Mouse (Mus musculus): ENCODE results near the gene Cgnl1.

The Cgnl1 gene

GRCm38 (mm10) chr9:71766306-71766705 lies 5.1 kb downstream of the Cgnl1 start:
- peak; percentile 41 for DNase-seq

- DNase-seq: no peak
These were observed 6.9 kb downstream of the Cgnl1 start for GRCm38 (mm10) chr9:71764551-71764950.

GRCm38 (mm10) chr9:71763273-71763672 lies 8.1 kb downstream of the Cgnl1 start:
- peak; percentile 27 for DNase-seq

- no peak for DNase-seq
These were observed 9.7 kb downstream of the Cgnl1 start for GRCm38 (mm10) chr9:71761663-71762062.

- no peak for DNase-seq
These were observed 10.8 kb downstream of the Cgnl1 start for GRCm38 (mm10) chr9:71760518-71761141.

- DNase-seq: peak; percentile 57
These were observed 11.5 kb downstream of the Cgnl1 start for GRCm38 (mm10) chr9:71759893-71760292.

GRCm38 (mm10) chr9:71757386-71757785 lies 14.0 kb downstream of the Cgnl1 start:
- no peak for DNase-seq

GRCm38 (mm10) chr9:71756916-71757315 lies 14.5 kb downstream of the Cgnl1 start:
- DNase-seq: peak; percentile 44

GRCm38 (mm10) chr9:71753981-71754380 lies 17.4 kb downstream of the Cgnl1 start:
- no peak for DNase-seq

GRCm38 (mm10) chr9:71753529-71753928 lies 17.9 kb downstream of the Cgnl1 start:
- DNase-seq: no peak

- DNase-seq: no peak
These were observed 18.3 kb downstream of the Cgnl1 start for GRCm38 (mm10) chr9:71753117-71753516.

- peak; percentile 35 for DNase-seq
These were observed 21.3 kb downstream of the Cgnl1 start for GRCm38 (mm10) chr9:71750015-71750672.

GRCm38 (mm10) chr9:71746405-71746804 lies 25.0 kb downstream of the Cgnl1 start:
- no peak for DNase-seq

- DNase-seq: peak; percentile 83
These were observed 33.1 kb downstream of the Cgnl1 start for GRCm38 (mm10) chr9:71738081-71738930.

- DNase-seq: peak; percentile 44
These were observed 34.0 kb downstream of the Cgnl1 start for GRCm38 (mm10) chr9:71737257-71738023.

GRCm38 (mm10) chr9:71735886-71736285 lies 35.5 kb downstream of the Cgnl1 start:
- DNase-seq: peak; percentile 43

GRCm38 (mm10) chr9:71733559-71733958 lies 37.8 kb downstream of the Cgnl1 start:
- no peak for DNase-seq

- no peak for DNase-seq
These were observed 42.5 kb downstream of the Cgnl1 start for GRCm38 (mm10) chr9:71728822-71729311.

- DNase-seq: peak; percentile 28
These were observed 44.2 kb downstream of the Cgnl1 start for GRCm38 (mm10) chr9:71727233-71727632.

- peak; percentile 93 for DNase-seq
These were observed 45.3 kb downstream of the Cgnl1 start for GRCm38 (mm10) chr9:71726121-71726520.

- no peak for DNase-seq
These were observed 49.0 kb downstream of the Cgnl1 start for GRCm38 (mm10) chr9:71722366-71722765.

- DNase-seq: peak; percentile 53
These were observed 54.4 kb downstream of the Cgnl1 start for GRCm38 (mm10) chr9:71716995-71717394.

GRCm38 (mm10) chr9:71710776-71711175 lies 60.6 kb downstream of the Cgnl1 start:
- no peak for DNase-seq

Measured in kidney, adult 11 months (tissue).